Mouse (Mus musculus): Measurements from ENCODE around the gene Gm49601.

DNA sequence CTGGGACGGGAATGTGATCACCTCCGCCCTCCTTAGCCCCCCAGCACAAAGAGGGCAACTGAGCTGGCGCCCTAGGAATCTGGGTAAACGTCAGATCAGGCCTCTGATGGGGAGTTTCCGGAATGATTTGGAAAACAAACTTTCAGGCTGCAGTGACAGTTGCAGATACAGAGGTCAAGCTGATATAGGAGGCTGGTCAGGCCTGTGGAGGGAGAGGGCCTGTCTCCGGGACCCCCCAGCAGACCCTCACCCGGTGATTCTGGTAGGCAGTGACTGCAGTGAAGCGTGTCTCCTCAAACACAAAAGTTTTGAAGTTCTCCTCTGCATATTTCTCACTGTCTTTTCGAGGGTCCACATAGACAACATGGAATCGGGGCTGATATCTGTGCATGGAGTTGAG, 43.1 kb downstream of the Gm49601 start:
- TF ChIP-seq CTCF (IDR thresholded peaks at IDR 0.05; ENCODE audit: extremely low read depth, insufficient read length, insufficient replicate concordance, low read depth, low read length) (no peak), POLR2A (IDR thresholded peaks at IDR 0.05; ENCODE audit: low read depth, low read length) (no peak)

All from small intestine, adult 2 months (tissue).